Mouse (Mus musculus) spleen, embryonic (tissue): Measurements from ENCODE around the gene Dpf2.
"Not testable (repeated sequence)": the region's sequence is repeated elsewhere in the genome, so short reads cannot be mapped to it uniquely, and the experiment has no call there.

Experiments used
- CTCF ChIA-PET: fragments of 350-600 bp; sonication (Branson Sonifier 250); formaldehyde crosslinking; loops from one replicate; lab custom pipeline; 2022; lab: Charles Lee

Dpf2 gene

DNA sequence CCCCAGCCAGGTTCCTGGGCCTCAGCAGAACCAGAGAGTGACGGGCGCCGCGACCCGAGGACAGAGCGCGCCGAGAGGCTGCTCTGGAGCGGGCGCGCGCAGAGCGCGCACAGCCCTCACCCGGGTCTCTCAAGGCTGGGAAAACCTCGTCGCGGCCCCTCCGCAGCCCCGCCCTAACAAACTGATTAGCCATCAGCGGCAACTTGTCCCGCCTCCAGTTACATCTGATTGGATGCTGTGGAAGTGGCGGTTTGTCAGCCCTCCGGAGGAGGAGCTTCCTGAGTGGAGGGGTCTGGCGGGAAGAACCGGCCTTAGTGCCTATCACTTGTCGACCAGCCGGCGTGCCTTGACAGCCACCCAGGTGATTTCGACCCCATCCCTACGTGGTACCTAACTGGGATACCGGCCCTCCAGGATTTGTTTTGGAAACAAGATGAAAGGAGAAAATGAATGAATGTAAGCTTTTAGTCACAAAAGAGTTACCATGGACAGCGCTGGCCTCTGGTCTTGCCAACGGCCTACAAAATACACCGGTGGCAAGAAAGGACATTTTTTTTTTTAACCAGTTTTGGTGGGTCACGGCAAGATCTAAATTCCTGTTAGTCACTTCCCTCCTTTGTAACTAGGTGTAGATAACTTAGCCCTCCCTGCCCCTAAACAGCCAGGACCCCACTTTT lies 18.7 kb downstream of the Dpf2 start, which contains the start of gene Tigd3:
Gene Tigd3 (minus strand): TSS at position 148 of the 677 bp plus-strand sequence.
- CTCF ChIA-PET = interaction anchor here (0.7 kb wide), 1 partner anchor 163 kb away, joined by 3 read pairs; no protein-coding TSS in a partner anchor

DNA sequence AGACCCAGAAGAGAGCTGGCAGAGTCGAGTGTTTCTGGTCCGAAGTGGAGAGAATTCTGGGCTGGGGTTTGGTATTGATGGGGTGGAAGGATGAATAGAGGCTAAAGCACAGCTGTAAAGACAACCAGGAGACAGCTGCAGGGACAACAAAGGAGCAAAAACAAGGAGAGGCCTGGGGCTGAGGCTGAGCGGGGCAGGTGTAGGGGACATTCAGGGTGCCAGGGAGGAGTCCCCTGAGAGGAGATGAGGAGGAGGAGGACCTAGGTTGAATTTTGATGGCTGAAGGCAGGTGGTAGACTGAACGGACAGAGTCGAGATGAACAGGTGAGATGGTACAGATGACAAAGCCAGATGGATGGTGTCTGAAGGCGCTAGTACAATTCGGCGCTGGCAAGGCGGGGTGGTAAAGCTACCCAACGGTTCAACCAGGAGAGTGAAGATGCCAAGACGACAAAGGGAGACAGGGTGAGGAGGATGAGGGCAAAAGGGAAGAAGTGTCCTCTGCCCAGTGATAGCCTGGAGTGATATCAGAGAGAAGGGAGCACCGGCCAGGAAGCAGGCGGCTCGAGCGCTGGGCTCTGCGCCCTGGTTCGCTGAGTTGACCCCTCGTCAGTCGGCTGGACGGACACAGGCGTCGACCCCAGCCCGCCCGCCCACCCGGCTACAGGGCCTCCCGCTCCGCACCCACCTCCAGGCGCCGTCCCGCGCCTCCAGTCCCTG lies 19.4 kb downstream of the Dpf2 start:
- CTCF ChIA-PET = interaction anchor here (0.7 kb wide), 1 partner anchor 163 kb away, joined by 3 read pairs; no protein-coding TSS in a partner anchor

DNA sequence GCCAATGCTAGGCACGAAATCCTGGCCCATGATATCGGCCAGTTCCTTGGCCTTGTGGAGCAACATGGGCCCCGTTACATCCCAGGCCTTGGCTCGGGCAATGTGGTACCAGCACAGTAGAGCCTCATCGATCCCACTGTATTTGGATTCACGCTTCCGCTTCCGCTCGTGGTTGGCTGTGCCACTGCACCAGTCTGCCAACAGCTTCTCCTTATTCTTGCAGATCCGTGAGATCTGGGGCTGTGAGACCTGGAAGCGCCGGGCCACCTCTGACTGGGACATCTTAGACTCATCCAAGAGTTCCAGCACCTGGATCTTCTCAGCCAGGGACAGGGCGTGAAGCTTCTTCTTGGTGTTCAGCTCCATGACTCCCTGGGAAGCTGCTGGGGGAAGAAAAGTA lies 20.1 kb downstream of the Dpf2 start:
- CTCF ChIA-PET = interaction anchor here (0.6 kb wide), 1 partner anchor 274 kb away, joined by 3 read pairs; no protein-coding TSS in a partner anchor

DNA sequence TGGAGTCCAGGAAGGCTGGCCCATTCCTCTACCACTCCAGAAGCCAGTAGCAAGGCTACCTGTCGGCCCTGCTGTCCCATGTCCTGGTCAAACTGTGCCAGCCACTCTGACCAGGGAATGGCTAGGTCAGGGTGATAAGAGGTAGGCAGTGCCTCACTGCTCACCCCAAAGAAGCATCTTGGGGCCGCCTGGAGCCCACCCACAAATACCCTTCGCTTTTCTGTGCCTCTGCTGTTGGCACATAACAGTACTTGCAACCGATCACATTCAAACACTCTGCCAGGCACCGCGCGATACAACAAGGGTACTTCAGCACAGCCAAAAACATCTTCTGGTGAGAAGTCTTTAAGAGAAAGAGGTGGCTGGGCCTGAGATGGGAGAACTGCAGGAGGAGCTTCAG lies 20.5 kb downstream of the Dpf2 start:
- CTCF ChIA-PET = interaction anchor here (0.6 kb wide), 1 partner anchor 273 kb away, joined by 3 read pairs; no protein-coding TSS in a partner anchor

DNA sequence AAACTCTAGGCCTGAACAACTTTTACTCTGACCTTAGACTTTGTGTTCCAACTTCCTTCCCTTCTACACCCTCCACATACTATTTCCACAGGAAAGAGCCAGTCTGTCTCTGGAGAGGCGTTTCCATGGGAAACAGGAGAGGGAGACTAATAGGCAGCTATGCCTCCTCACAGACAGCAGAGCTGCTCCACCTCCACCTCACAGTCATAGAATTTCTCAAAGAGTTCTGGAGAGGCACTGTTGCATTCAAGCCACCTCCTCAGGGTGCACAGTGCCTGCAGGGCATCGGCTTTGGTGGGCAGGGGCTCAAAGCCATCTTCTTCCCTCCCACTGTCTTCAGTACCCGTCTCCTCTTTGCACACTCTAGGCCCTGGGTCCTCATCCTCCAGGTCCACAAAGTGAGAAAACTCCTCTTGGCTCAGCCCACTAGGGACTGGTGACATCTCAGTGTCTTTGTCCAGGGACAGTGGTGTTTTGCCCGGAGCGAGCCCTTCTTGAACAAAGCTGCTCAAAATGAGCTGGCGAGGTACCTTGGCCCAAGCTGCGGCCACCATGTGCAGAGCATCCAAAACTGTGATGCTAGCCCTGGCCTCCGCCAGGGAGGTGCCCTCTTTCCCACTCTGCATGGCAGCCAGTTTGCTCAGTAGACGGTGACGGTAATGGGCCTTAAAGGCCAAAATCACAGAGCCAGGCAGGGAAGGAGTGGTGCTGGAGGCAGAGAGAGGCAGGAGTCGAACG lies 21.1 kb downstream of the Dpf2 start:
- CTCF ChIA-PET = no interaction called here

DNA sequence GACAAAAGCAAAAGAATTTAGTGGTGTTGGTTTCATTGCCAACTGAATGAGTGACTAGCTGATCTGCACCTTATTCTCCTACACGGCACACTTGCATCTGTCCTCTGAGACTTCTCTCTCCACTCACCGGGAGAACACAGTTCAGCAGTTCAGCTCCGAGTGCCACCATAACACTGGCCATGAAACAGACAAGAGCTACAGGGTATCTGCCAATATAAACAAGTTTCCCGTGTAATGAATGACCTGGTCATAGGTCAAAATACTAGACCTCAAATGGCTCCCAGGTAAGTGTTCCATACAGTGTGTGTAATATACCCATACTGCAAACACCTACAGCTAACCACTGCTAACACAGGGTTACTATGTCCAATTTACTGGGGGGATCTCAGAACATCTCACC lies 23.6 kb downstream of the Dpf2 start:
- CTCF ChIA-PET = interaction anchor here (0.6 kb wide), 1 partner anchor 100 kb away, joined by 4 read pairs; no protein-coding TSS in a partner anchor

DNA sequence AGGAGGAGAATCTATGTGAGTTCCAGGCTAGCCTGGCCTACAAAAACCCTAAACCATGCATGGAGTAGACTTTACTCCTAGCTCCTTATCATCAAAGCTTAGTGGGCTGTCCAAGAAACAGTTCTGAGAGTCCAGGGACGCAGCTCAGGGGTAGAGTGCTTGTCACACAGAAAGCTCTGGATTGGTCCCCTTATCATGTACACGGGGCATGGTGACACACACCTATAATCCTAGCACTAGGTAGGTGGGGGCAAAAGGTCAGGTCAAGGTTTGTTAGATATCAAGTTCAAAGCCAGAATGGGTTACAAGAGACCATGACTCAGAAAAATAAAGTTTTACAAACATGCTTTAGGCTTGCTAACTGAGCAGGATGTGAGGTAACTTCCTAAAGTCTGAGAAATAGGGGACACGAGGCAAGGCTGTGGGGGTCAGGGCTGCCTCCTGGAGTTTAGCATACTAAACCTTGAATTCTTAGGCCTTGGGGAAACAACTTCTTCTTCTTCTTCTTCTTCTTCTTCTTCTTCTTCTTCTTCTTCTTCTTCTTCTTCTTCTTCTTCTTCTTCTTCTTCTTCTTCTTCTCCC lies 25.5 kb downstream of the Dpf2 start:
- CTCF ChIA-PET = no interaction called here

DNA sequence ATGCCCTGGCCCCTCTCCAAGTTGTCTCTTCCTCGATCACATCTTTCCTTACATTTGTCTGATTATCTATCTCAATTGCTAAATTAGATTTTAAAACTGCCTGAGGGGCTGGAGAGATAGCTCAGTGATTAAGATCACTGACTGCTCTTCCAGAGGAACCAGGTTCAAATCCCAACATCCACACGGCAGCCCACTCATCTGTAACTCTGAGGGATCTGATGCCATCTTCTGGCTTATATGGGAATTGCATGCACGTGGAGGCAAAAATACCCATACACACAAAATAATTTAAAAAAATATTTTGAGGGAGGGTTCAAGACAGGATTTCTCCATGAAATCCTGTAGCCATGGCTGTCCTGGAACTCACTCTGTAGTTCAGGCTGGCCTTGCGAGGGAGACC lies 27.0 kb downstream of the Dpf2 start:
- CTCF ChIA-PET = no interaction called here

DNA sequence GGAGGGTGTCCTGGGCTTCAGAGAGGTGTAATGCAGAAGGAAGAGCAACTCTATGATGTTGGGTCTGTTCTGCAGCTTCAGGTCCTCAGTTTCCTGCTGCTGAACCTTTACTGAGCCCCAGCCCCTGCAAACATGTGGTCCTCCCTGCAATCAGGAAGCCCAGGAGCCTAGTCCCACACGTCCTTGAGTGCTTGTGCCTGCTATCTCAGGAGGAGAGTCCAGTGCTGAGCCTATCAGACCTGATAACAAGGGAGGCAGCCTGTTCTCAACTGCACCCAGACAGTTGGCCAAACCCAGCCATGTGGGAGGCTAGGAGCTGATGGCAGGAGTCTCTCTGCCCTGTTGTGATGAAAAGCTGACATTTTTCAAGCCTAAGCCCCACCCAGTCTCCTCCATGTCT lies 28.9 kb downstream of the Dpf2 start:
- CTCF ChIA-PET = no interaction called here

DNA sequence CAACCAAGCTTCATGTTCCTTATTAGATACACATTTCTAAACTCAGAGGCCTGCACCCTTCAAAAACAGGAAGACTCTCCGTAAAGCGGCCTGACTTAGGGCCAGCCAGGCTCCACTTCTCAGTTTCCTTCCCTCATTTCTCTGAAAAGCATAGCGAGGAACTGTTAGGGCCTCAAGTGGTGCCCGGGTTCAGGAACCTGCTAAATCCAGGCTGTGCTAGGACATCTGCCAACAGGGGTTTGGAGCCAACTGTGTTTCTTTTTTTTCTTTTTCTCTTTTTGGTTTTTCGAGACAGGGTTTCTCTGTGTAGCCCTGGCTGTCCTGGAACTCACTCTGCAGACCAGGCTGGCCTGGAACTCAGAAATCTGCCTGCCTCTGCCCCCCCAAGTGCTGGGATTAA lies 30.7 kb downstream of the Dpf2 start:
- CTCF ChIA-PET = not testable (repeated sequence)

DNA sequence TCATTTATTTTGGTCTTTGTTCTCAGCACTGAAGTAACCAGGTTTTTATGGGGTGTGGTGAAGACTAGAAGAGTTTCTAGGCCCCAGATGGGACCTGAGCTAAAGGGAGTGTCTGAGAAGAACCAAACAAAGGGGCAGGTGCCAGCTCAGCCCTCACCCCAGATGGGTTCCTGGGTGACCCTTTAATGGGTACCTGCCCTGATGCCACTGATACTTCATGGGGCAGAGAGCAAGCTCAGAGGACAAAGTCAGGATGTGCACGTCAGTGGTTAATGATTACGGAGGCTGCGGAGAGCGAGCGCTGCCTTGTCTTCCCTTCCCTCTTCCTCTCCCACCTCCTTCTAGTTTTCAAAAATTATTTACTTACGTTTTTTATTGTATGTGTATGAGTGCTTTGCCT lies 31.7 kb downstream of the Dpf2 start:
- CTCF ChIA-PET = no interaction called here

DNA sequence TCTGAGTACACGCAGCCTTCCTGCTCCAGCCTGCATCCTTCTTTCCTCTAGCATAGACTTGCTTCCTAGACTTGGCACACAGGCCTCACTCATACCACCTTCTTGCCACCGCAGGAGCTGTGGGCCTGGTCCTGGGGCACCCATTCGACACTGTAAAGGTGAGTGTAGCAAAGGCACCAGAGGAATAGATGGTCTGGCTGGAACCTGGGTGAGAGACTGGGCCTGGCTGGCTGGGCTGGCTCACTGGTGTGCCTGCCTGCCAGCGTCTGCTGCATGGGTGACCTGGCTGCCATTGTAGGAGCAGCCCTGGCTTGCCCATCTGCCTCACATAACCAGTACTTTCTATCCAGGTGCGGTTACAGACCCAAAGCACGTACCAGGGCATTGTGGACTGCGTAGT lies 33.1 kb downstream of the Dpf2 start:
- CTCF ChIA-PET = no interaction called here

DNA sequence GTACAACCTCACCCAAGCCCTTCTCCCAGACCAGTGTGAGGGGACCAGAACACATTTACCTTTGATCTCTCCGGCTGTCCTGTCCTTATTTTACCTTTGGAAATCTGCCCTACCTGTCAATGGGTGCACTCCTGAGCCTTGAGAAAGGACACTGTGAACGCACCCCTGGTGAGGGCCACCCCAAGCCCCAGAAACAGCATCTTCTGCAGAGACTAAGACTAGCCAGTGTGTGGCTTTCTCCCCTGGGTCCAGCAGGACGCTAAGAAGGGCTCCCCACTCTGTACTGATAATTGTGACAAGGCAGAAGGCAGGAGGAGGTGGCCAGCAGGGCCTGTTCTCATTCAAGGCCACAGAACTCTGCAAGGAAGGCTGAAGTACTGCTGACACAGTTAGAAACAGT lies 33.9 kb downstream of the Dpf2 start:
- CTCF ChIA-PET = no interaction called here

DNA sequence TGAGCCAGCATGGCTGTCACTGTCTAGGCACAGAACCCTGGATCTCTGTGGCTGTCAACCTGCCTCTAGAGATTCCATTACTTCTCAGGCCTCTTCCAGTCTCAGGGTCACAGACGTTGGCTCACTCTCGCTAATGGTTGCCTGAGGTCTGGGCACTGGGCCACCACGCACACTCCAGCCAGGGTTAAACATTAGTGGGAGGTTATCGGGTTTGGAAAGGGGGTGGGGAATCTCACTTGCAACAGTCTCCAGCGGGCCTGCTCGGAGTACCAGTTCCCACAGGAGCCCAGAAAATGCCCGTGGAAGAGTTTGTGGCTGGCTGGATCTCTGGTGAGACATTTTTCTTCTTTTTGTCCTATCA lies 34.5 kb downstream of the Dpf2 start:
- CTCF ChIA-PET = no interaction called here

DNA sequence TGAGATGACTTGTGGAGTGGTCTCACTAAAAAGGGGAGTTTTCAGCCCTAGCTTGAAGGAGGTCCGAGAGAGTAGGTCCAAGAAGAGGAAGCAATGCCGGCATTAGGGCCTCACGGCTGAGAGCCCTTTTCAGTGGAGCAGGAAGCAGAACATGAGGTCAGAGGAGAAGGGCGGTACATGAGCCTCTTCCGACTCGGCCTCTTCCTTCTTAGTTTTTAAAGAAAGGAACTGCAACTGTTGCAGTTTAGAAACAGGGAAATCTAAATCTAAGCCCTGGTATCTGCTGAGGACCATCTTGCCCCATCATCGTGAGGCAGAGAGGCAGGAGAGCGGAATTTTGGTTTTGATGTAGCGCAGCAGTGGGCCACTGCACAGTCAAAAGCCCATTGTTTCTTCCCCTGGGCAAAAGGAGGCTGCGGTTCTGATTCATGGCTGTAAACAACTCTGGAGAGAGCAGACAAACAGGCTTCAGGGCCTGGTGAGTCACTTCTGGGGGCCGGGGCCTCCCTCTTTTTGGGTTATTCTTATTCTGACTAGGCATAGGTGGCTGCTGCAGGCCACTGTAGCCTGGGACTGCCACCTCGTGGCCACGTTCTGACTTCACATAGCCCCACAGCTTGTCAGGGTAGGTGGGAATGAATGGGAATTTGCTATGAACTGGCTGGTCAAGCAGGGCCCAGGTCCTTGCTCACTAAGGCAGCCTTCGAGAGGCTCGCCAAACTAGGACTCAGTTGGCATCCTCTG lies 35.0 kb downstream of the Dpf2 start, which contains the start of gene Slc25a45:
Gene Slc25a45 (plus strand): TSS at position 191 of the 744 bp plus-strand sequence.
- CTCF ChIA-PET = interaction anchor here (0.6 kb wide), 1 partner anchor 63 kb away, joined by 3 read pairs; no protein-coding TSS in a partner anchor

DNA sequence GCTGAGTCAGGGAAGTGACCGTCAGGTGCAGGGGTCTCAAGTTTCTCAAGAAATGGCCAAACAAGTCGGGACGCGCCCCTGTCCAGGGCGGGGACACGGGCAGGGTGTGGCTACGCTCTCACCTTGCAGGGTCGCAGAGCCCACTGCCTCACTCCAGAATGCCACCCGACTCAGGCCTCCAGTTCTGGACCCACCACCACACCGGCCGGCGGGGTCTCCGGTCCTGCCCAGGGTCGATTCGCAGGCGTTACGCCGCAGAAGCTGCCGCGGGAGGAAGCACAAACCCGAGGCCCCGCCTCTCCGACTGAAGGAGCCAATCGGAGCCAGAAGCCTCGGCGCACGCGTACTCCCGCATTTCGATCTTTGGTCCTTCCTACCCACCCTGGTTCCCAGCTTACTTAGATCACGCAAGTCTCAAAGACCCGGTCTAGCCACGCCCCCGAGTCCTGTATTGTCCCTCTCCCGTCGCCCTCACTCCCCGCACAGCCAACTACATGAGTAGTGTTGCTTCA lies 37.8 kb downstream of the Dpf2 start, which contains the start of gene Frmd8:
Gene Frmd8 (minus strand): TSS at position 306 of the 512 bp plus-strand sequence.
- CTCF ChIA-PET = interaction anchor here (0.6 kb wide), 1 partner anchor 439 kb away, joined by 10 read pairs; no protein-coding TSS in a partner anchor

DNA sequence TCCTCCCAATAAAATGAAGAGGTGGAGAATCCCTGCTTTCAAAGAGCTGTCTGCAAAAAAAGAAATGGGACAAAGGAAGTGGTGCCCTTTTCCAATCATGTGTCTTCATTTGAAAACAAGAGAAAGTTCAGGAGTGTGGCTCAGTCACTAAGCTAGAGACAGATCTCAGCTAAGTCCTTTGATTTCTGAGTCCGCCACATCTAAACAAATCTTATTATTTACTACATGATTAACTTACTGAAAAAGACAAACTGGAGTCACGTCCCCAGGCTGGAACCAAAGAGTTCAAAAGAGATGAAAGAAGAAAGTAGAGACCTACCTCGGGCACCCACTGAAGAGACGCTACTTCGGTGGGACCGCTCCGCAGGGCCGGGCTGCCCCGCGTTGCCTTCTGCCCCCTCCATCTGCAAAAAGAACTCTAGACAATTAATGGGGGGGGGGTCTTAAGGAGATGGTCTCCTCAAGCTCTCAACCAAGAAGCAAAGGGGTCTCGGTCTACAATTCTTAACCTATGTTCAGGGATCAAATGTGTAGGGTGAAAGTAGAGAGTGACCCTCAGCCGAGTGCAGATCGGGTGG lies 38.3 kb downstream of the Dpf2 start:
- CTCF ChIA-PET = interaction anchor here (0.6 kb wide), 1 partner anchor 432 kb away, joined by 3 read pairs; no protein-coding TSS in a partner anchor

DNA sequence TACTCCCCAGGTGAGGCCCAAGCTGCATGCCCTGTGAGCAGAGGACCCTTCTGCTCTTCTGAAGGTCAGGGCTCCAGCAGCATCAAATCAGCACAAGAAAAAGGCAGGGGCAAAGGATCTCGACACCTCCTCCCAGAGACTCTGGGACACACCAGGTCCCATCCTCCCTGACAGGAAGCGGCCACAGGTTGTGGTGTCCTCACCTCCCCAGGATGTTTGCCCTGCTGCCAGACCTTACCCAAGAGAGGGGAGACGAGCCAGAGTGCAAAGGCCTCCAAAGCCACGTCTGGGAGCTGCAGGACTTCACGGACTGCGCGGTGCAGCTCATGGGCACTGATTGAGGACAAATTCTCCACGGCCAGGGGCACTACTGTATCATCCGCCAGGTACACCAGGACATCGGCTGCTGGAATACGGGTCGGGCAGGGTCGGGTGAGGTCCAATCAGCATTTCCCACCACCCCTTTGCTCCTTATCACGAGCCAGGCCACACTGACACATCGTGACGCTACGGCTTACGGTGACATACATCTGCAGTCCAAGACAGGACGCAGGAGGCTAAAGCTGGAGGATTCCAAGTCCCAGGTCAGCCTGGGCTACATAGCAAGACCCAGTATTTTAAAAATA lies 39.8 kb downstream of the Dpf2 start:
- CTCF ChIA-PET = no interaction called here

DNA sequence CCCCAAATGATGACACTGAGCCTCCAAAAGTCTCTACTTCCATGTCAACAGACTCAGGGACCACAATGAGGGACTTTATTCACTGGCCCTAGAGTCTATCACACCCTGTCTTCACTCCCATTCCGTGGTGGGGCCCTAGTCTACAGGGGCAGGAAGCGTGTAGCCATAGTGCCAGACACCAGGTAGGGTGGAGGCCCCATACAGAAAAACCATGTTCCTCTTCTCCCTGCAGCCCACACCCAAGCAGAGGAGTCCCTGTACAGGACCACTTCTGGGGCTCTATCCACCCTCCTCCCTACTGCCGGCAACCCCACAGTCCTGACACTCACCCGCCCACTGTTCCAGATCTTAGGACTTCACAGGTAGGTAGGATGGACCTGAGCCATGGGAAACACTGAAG lies 40.3 kb downstream of the Dpf2 start:
- CTCF ChIA-PET = no interaction called here

DNA sequence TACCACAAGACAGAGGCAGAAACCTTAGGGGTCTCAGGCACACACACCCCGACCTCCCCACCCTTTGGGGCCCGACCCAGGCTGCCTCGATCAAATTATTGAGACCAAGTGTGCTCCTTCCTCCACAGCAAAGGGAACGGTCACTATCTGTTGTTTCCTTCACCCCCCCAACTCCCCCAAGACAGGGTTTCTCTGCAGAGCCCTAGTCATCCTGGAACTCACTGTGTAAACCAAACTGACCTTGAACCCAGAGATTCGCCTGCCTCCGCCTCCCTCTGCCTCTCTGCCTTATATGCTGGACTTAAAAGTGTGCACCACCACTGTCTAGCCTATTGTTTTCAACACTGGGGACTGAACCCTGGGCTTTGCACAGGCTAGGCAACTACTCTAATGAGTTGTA lies 41.1 kb downstream of the Dpf2 start:
- CTCF ChIA-PET = interaction anchor here (0.6 kb wide), 1 partner anchor 13 kb away, joined by 9 read pairs; no protein-coding TSS in a partner anchor
